Mouse (Mus musculus) MEL (cell line): ENCODE measurements at regions not wholly inside any gene's neighbourhood (a gene's known extent, or its start where the extent isn't known, plus 50 kb on each side); places are given as distances from the start of the nearest gene placed in this dataset.

Experiments used
- DNase-seq: peaks from one replicate; pipeline ENCODE4 v3.0.0; 2011; ENCODE audit warnings: low read depth, low spot score
- H3K27ac ChIP-seq: 2 replicates; pipeline ENCODE4 v1.5.1; 2012; ENCODE audit warnings: low read depth, mild to moderate bottlenecking, control low read depth, low read length, moderate library complexity; ENCODE audit not compliant: control insufficient read depth
- H3K27me3 ChIP-seq, 2 experiments: fragments of 150-350 bp in 1 of 2; sonication (generic) in 1 of 2; 2 replicates each; pipeline ENCODE4 v1.6.1; 2012; ENCODE audit warnings: low read length in 2 of 2, mild to moderate bottlenecking in 2 of 2, improper control_type of control experiment in 1 of 2, moderate library complexity in 1 of 2; ENCODE audit not compliant: insufficient read depth in 2 of 2, control insufficient read depth in 1 of 2
- H3K36me3 ChIP-seq, 2 experiments: 2 replicates each; pipeline ENCODE4 v1.6.1; 2012 to 2014; ENCODE audit warnings: low read length in 2 of 2, improper control_type of control experiment in 1 of 2, inconsistent platforms in 1 of 2, mild to moderate bottlenecking in 1 of 2; ENCODE audit not compliant: insufficient read depth in 2 of 2, control insufficient read depth in 1 of 2
- H3K4me1 ChIP-seq, 2 experiments: fragments of 150-350 bp in 1 of 2; sonication (generic) in 1 of 2; 2 replicates each; pipeline ENCODE4 v1.6.1; 2012; ENCODE audit warnings: low read length in 2 of 2, improper control_type of control experiment in 1 of 2, mild to moderate bottlenecking in 1 of 2; ENCODE audit not compliant: insufficient read depth in 2 of 2, control insufficient read depth in 1 of 2
- H3K4me3 ChIP-seq, 2 experiments: fragments of 150-350 bp in 1 of 2; sonication (generic) in 1 of 2; 2 replicates each; pipeline ENCODE4 v1.5.1; 2012; ENCODE audit warnings: low read depth in 2 of 2, low read length in 2 of 2, mild to moderate bottlenecking in 2 of 2, moderate library complexity in 2 of 2, control low read depth in 1 of 2, improper control_type of control experiment in 1 of 2; ENCODE audit not compliant: control insufficient read depth in 1 of 2, insufficient read depth in 1 of 2
- H3K79me2 ChIP-seq: 2 replicates; pipeline ENCODE4 v1.6.1; 2012; ENCODE audit warnings: mild to moderate bottlenecking, low read length, moderate library complexity; ENCODE audit not compliant: control insufficient read depth, poor library complexity, insufficient read depth
- H3K9ac ChIP-seq: 2 replicates; pipeline ENCODE4 v1.6.1; 2012; ENCODE audit warnings: low read depth, mild to moderate bottlenecking, control low read depth, low read length, moderate library complexity; ENCODE audit not compliant: control insufficient read depth, poor library complexity, severe bottlenecking
- H3K9me3 ChIP-seq: fragments of 150-350 bp; sonication (generic); replicated peaks from 2 replicates; pipeline ENCODE4 v1.6.1; 2012; ENCODE audit warnings: mild to moderate bottlenecking, low read length, improper control_type of control experiment, moderate library complexity; ENCODE audit not compliant: insufficient read depth
- BHLHE40 ChIP-seq: IDR thresholded peaks from 2 replicates; pipeline ENCODE4 v1.6.1; 2012; ENCODE audit warnings: low read depth, mild to moderate bottlenecking, inconsistent platforms, low read length, improper control_type of control experiment, borderline replicate concordance
- CHD2 ChIP-seq: IDR thresholded peaks from 2 replicates; pipeline ENCODE4 v1.6.1; 2011; ENCODE audit warnings: low read length, improper control_type of control experiment
- CTCF ChIP-seq, 3 experiments: IDR thresholded peaks in 2 of 3; conservative IDR thresholded peaks in 1 of 3; 2 replicates each; pipeline ENCODE4 v1.5.1; 2011 to 2012; ENCODE audit warnings: low read length in 3 of 3, low read depth in 2 of 3, mild to moderate bottlenecking in 2 of 3, improper control_type of control experiment in 1 of 3, inconsistent platforms in 1 of 3, mixed read lengths in 1 of 3, moderate library complexity in 1 of 3; ENCODE audit not compliant: control insufficient read depth in 1 of 3, insufficient read depth in 1 of 3, poor library complexity in 1 of 3, severe bottlenecking in 1 of 3
- ELF1 ChIP-seq: IDR thresholded peaks from 2 replicates; pipeline ENCODE4 v1.6.1; 2014; ENCODE audit warnings: low read depth, mild to moderate bottlenecking, inconsistent platforms, low read length, improper control_type of control experiment, moderate library complexity
- EP300 ChIP-seq, 2 experiments: IDR thresholded peaks; 2 replicates each; pipeline ENCODE4 v1.6.1; 2011; ENCODE audit warnings: improper control_type of control experiment in 2 of 2, low read length in 2 of 2, low read depth in 1 of 2, mild to moderate bottlenecking in 1 of 2
- GABPA ChIP-seq: IDR thresholded peaks from 2 replicates; pipeline ENCODE4 v1.6.1; 2012; ENCODE audit warnings: low read depth, mild to moderate bottlenecking, inconsistent platforms, low read length, improper control_type of control experiment, moderate library complexity
- GATA1 ChIP-seq: IDR thresholded peaks from 2 replicates; pipeline ENCODE4 v1.6.1; 2011; ENCODE audit warnings: low read depth, low read length, improper control_type of control experiment
- MAFK ChIP-seq: IDR thresholded peaks from 2 replicates; pipeline ENCODE4 v1.6.1; 2011; ENCODE audit warnings: low read depth, mild to moderate bottlenecking, low read length, improper control_type of control experiment, borderline replicate concordance
- MAZ ChIP-seq: IDR thresholded peaks from 2 replicates; pipeline ENCODE4 v1.6.1; 2012; ENCODE audit warnings: low read depth, mild to moderate bottlenecking, inconsistent platforms, low read length, improper control_type of control experiment
- MEF2A ChIP-seq: IDR thresholded peaks from 2 replicates; pipeline ENCODE4 v1.6.1; 2014; ENCODE audit warnings: low read depth, mild to moderate bottlenecking, inconsistent platforms, low read length, improper control_type of control experiment; ENCODE audit not compliant: poor library complexity, insufficient replicate concordance, severe bottlenecking; ENCODE audit errors: extremely low read depth
- MXI1 ChIP-seq: IDR thresholded peaks from 2 replicates; pipeline ENCODE4 v1.6.1; 2011; ENCODE audit warnings: mild to moderate bottlenecking, low read depth, low read length, improper control_type of control experiment
- MYB ChIP-seq: IDR thresholded peaks from 2 replicates; pipeline ENCODE4 v1.6.1; 2011; ENCODE audit warnings: mild to moderate bottlenecking, low read depth, low read length, improper control_type of control experiment
- NRF1 ChIP-seq: IDR thresholded peaks from 2 replicates; pipeline ENCODE4 v1.6.1; 2014; ENCODE audit warnings: low read depth, mild to moderate bottlenecking, inconsistent platforms, low read length, improper control_type of control experiment, moderate library complexity; ENCODE audit not compliant: poor library complexity, insufficient read depth, severe bottlenecking
- POLR2A ChIP-seq, 2 experiments: IDR thresholded peaks; 2 replicates each; pipeline ENCODE4 v1.6.1; 2011 to 2012; ENCODE audit warnings: low read length in 2 of 2, mild to moderate bottlenecking in 2 of 2, control low read depth in 1 of 2, improper control_type of control experiment in 1 of 2, low read depth in 1 of 2, moderate library complexity in 1 of 2; ENCODE audit not compliant: control insufficient read depth in 1 of 2, insufficient read depth in 1 of 2, poor library complexity in 1 of 2
- POLR2AphosphoS2 ChIP-seq: IDR thresholded peaks from 2 replicates; pipeline ENCODE4 v1.6.1; 2011; ENCODE audit warnings: low read length, improper control_type of control experiment
- POLR2AphosphoS5 ChIP-seq: IDR thresholded peaks from 2 replicates; pipeline ENCODE4 v1.6.1; 2012; ENCODE audit warnings: low read depth, borderline replicate concordance, mild to moderate bottlenecking, inconsistent platforms, low read length, moderate library complexity, mixed read lengths
- RAD21 ChIP-seq: IDR thresholded peaks from 2 replicates; pipeline ENCODE4 v1.6.1; 2011; ENCODE audit warnings: mild to moderate bottlenecking, low read depth, low read length, improper control_type of control experiment
- RCOR1 ChIP-seq: IDR thresholded peaks from 2 replicates; pipeline ENCODE4 v1.6.1; 2012; ENCODE audit warnings: low read depth, mild to moderate bottlenecking, inconsistent platforms, low read length, improper control_type of control experiment
- SIN3A ChIP-seq: IDR thresholded peaks from 2 replicates; pipeline ENCODE4 v1.6.1; 2012; ENCODE audit warnings: low read length, improper control_type of control experiment, inconsistent platforms
- SMC3 ChIP-seq: IDR thresholded peaks from 2 replicates; pipeline ENCODE4 v1.6.1; 2011; ENCODE audit warnings: low read depth, low read length, improper control_type of control experiment
- TBP ChIP-seq: IDR thresholded peaks from 2 replicates; pipeline ENCODE4 v1.8.0; 2011; ENCODE audit warnings: low read depth, low read length, improper control_type of control experiment
- TCF12 ChIP-seq: IDR thresholded peaks from 2 replicates; pipeline ENCODE4 v1.6.1; 2014; ENCODE audit warnings: low read depth, mild to moderate bottlenecking, inconsistent platforms, low read length, improper control_type of control experiment, moderate library complexity
- USF1 ChIP-seq: IDR thresholded peaks from 2 replicates; pipeline ENCODE4 v1.6.1; 2014; ENCODE audit warnings: low read depth, mild to moderate bottlenecking, inconsistent platforms, low read length, improper control_type of control experiment, moderate library complexity
- USF2 ChIP-seq, 2 experiments: IDR thresholded peaks; 2 replicates each; pipeline ENCODE4 v1.6.1; 2011 to 2012; ENCODE audit warnings: improper control_type of control experiment in 2 of 2, low read length in 2 of 2, borderline replicate concordance in 1 of 2, inconsistent platforms in 1 of 2, low read depth in 1 of 2, mild to moderate bottlenecking in 1 of 2; ENCODE audit not compliant: insufficient read depth in 1 of 2
- ZKSCAN1 ChIP-seq: IDR thresholded peaks from 2 replicates; pipeline ENCODE4 v1.6.1; 2012; ENCODE audit warnings: low read depth, mild to moderate bottlenecking, inconsistent platforms, low read length, improper control_type of control experiment, moderate library complexity
- ZMIZ1 ChIP-seq: IDR thresholded peaks from 2 replicates; pipeline ENCODE4 v1.6.1; 2012; ENCODE audit warnings: low read depth, mild to moderate bottlenecking, inconsistent platforms, low read length, improper control_type of control experiment, moderate library complexity

DNA sequence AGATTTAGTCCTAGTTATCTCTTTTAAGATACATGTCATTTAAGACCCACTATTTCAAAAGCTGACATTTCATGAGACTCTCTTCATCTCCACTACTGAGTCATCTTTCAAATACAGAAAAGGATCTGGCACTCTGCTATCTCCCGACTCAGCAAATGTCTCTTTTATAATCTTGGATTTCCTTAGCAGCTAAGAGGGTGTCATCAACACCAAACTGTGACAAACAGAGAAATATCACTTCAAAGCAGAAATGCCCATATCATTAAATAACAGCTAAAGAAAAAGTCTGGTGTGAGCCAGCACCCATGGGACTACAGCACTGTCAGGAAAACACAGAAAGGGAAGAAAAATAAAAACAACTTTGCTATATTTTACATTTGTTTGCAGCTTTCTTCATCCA is 78.7 kb upstream of the Tmtc1 start:
- no peak overlapping the region for H3K9ac ChIP-seq
- no peaks in the 10 kb centered on the region for H3K36me3 ChIP-seq
- no peaks in the 10 kb centered on the region for H3K27me3 ChIP-seq
- no peak overlapping the region for H3K27ac ChIP-seq
- TF ChIP-seq NRF1, result no peak
- no peak for TF ChIP-seq GATA1
- TF ChIP-seq MXI1, result no peak
- TF ChIP-seq SIN3A, result no peak
- no peak for TF ChIP-seq EP300 (IDR thresholded peaks at IDR 0.05; ENCODE audit: low read depth in 1 of 2, low read length in 2 of 2)
- TF ChIP-seq GABPA, result no peak
- TF ChIP-seq TBP, result no peak
- H3K79me2 ChIP-seq, result no peaks in the 10 kb centered on the region
- DNase-seq, result no peak
- H3K9me3 ChIP-seq, result no peaks in the 10 kb centered on the region
- H3K4me3 ChIP-seq, result no peak overlapping the region
- H3K4me1 ChIP-seq, result no peaks in the 10 kb centered on the region

DNA sequence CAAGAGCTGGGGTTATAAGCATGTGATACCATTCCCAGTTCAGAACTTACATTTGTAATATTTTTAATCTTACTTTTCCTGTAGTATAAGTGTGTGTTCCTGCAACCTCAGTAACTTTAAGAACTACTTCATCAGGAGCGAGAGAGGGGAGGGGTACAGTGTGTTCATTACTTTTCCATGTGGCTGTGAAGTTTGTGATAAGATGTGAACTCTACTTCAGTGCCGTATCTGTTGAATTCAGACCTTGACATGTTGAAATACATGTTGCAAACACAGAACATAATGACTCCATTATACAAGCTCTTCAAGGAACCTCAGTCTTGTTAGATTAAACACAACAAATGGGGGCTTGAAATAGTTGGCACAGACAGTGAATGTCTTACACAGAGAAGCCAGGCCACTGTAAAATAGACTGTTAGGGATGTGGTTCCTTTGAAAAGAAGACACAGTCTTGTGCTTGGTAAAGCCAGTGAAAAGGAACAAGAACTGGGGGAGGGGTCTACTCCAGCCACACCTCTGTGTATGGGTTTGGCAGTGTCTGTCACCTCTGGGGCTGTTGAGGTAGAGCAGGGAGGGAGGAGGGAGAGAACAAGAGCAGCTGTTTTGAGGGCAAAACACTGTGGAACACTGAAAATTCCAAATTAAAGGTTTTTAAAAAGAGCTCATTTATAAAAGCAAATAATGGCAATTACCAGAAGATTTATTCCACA is 73.5 kb upstream of the Tmtc1 start:
- no peak overlapping the region for H3K9ac ChIP-seq
- no peak for DNase-seq
- H3K27ac ChIP-seq, result no peak overlapping the region
- TF ChIP-seq ELF1 (no peak), ZMIZ1 (no peak), USF1 (no peak), MAZ (no peak), TCF12 (no peak)
- no peaks in the 10 kb centered on the region for H3K9me3 ChIP-seq
- H3K4me1 ChIP-seq, result no peaks in the 10 kb centered on the region
- no peaks in the 10 kb centered on the region for H3K79me2 ChIP-seq
- H3K36me3 ChIP-seq, result no peaks in the 10 kb centered on the region
- no peaks in the 10 kb centered on the region for H3K27me3 ChIP-seq
- no peak overlapping the region for H3K4me3 ChIP-seq

DNA sequence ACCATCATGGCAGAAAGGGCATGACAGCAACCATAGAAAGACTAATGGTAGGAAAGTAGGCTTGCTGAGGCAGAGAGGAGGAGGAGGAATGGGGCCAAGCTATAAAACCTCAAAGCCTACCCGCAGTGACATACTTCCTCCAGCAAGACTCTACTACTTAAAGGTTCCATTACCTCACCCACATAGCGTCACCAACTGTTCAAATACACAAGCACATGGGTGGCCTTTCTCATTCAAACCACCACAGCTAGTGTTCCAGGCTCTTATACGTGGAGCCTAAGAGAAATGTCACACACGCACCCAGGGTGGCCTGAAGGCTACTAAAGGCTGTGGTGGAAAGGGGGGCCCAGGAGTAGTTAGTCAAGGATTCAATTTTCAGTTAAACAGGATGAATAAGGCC is 72.5 kb upstream of the Tmtc1 start:
- Histone ChIP-seq H3K27ac (no peak overlapping the region), H3K27me3 (no peaks in the 10 kb centered on the region), H3K79me2 (no peaks in the 10 kb centered on the region)
- TF ChIP-seq ZKSCAN1, result no peak
- TF ChIP-seq MYB, result no peak
- no peak for TF ChIP-seq POLR2A (IDR thresholded peaks at IDR 0.05; ENCODE audit: control insufficient read depth in 1 of 2, insufficient read depth in 1 of 2, low read depth in 1 of 2, low read length in 2 of 2, poor library complexity in 1 of 2)
- no peak for TF ChIP-seq NRF1
- TF ChIP-seq MXI1, result no peak
- no peak for TF ChIP-seq ZMIZ1
- no peak for TF ChIP-seq POLR2AphosphoS2
- TF ChIP-seq POLR2AphosphoS5, result no peak
- no peak for TF ChIP-seq BHLHE40
- TF ChIP-seq RAD21, result no peak
- TF ChIP-seq RCOR1, result no peak
- no peak for TF ChIP-seq MEF2A
- TF ChIP-seq MAFK, result no peak
- no peak for TF ChIP-seq USF2 (IDR thresholded peaks at IDR 0.05; ENCODE audit: borderline replicate concordance in 1 of 2, insufficient read depth in 1 of 2, low read depth in 1 of 2, low read length in 2 of 2)
- no peak for TF ChIP-seq SIN3A
- TF ChIP-seq SMC3, result no peak
- no peak for TF ChIP-seq CHD2
- no peak for TF ChIP-seq CTCF (IDR thresholded peaks at IDR 0.05 in 2 of 3, conservative IDR thresholded peaks at IDR 0.05 in 1 of 3; ENCODE audit: control insufficient read depth in 1 of 3, insufficient read depth in 1 of 3, low read depth in 2 of 3, low read length in 3 of 3, poor library complexity in 1 of 3, severe bottlenecking in 1 of 3)
- TF ChIP-seq, all 39 proteins: peak for 0
- Histone ChIP-seq H3K9me3 (no peaks in the 10 kb centered on the region), H3K36me3 (no peaks in the 10 kb centered on the region), H3K4me1 (no peaks in the 10 kb centered on the region), H3K4me3 (no peak overlapping the region), H3K9ac (no peak overlapping the region)
- DNase-seq, result no peak
